Mouse (Mus musculus) natural killer cell, adult 2 months (primary cell): ENCODE results near the gene Ttc29.

ENCODE experiments used
- DNase-seq, 2 experiments: peaks; one replicate each; pipeline ENCODE4 v3.0.0; 2022; ENCODE audit warnings: low spot score in 2 of 2

Gene Ttc29

DNA sequence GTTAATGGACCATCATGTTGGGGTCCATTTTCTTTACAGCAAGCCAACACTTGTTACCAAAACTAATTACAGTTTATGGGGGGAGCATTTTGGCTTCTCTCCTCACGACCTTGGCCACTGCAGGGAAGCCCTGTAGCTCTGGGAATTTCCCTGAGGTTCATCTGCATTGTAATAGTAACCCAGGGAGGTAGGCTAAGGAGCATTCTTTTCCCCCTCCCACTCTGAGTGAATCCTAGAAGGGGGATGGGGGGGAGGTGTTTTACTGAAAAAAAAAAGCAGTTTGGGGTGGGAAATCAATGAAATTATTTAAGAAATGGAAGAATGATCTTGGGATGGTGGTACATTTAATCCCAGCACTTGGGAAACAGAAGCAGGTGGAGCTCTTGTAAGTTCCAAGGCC is 210.8 kb downstream of the Ttc29 start:
- no peak for DNase-seq

DNA sequence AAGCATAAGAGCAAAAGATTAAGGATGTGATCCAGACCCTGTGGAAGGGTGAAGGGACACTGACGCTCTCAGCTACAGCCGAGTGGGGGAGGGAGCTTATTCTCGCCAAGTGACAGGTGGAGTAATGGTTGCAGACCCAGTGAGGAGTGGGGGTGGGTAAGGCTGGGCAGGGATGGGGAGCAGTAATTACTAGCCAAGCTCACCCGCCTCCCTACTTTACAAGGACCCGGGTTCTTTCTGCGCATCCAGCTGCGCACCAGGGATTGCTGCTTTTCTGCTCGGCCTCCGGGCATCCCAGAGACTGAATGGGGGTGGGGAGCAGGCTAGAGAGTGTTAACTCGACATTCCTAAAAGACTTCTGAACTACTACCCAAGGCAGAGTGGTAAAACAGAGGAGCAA is 213.4 kb downstream of the Ttc29 start:
- no peak for DNase-seq

DNA sequence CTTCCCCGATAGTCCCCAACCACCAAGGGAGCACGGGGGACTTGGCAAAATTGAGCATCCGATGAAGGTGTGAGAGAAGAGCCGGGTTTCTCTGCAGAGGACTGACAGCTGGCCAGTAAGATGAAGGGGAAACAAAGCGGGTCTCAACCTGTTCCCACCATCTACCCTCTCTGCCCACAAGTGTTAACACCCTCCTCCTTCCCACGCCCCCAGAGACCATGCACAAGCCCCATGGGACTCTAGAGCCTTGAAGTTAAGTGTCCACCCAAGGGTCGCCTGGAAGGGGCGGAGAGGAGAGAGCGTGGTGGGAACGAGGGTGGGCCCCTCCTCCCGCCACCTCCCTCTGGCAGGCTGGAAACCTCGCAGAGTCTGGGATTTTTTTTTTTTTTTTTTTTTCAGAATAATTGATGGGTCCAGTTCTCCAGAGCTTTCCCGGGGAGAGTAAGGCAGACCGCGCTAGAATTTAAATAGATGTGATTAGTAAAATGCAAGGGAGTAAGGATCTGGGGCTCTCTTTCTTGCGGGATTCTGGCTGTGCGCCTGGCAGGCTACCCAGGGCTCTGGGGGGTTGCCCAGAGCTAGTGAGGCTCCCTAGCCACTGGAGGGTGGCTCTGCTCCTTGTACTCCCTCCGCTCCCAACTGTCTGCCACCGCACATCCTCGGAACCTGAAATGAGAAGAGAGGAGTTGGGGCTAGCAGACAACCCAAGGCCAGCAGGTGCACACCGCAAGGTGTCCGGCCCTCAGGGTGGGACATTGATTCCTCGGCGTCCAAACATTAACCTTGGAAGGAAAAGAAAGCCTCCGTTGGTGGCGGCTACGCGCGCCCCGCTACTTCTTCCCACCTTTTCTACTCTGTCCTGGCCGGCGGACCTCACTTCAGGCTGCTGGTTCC is 214.0 kb downstream of the Ttc29 start:
- DNase-seq: no peak

DNA sequence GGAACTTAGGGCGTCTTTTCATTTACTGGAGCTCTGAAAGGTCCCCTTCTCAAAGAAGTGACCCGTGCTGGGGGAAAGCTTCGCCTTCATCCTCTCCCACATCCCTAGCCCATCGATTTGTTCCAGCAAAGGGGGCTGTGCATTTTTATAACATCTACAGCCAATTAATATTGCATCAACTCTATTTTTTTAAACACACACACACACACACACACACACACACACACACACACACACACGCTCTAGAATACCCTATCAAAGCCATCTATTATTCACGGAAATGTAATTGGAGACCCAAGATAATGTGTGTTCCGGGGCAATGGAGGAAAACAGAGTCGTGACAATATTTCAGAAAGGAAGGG is 214.7 kb downstream of the Ttc29 start:
- DNase-seq: no peak

DNA sequence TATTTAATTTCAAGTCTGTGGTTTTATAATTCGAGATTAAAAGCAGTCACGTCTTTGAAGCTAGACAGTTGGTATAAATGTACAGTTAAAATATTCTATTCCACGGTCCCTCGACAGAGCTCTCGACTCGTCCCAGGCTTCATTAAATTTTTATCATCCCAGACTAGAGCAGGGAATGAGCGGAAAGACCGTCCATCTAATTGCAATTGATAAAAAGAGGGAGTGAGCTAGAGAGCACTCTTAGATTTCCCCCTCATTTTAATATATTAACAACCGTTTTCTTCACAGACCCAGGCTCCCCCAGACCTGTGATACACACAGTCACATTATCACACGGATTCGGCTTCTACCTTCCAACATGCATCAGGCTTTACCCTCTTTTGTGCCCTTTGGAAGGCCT is 215.1 kb downstream of the Ttc29 start:
- no peak for DNase-seq

DNA sequence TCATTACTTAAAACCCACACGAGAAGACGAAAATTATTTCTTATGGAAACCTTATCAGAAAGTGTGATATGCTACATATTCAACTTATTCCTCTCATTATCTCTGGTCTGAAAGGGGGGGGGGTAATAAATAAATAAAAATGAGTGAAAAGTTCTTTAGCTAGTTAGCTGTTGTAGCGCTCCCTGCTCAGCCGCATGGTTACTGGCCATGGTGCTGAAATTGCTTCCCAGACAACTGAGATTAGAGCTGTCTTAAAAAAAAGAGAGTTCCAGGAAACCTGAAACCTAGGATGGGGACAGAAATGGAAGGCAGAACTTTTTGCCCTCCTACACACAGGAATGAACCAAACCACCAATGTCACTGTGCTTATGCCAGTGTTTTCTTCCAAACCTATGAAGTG is 218.3 kb downstream of the Ttc29 start:
- no peak for DNase-seq

DNA sequence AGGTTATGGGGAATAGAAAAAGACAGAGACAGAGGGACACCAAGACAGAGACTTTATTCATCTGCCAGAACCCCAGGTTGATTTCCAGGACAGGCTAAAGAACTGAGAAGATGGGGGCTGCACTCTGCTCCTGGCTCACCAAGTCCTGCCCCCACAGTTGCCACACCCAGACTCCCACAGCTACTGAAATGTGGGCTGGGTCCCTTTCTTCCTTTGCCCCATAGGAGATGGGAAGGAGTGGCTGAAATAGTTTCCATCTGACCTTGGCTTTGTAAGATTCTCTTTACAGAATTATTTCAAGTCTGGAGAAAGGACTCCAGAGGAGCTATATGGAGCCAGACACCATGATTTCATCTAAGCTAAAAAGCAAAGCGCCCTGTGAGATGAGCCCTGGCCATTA is 219.4 kb downstream of the Ttc29 start:
- DNase-seq: no peak

DNA sequence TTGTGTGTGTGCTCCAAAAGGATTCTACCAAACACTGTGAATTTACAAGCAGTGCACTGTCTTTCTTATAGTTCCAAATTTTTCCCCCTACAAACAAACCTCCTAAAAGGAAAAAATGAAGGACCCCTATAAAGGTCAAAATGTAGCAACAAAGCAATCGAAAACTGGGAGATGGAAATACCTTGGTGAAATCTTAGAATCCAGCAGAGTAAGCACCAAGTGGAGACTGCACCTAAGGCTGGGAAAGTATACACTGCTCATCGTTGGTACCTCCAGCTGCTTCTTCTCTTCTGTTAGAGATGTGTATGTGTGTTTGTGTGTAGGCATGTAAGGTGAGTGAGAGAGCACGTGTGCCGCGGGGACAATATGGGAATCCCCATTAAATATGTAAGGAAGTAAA is 220.2 kb downstream of the Ttc29 start:
- DNase-seq: no peak

DNA sequence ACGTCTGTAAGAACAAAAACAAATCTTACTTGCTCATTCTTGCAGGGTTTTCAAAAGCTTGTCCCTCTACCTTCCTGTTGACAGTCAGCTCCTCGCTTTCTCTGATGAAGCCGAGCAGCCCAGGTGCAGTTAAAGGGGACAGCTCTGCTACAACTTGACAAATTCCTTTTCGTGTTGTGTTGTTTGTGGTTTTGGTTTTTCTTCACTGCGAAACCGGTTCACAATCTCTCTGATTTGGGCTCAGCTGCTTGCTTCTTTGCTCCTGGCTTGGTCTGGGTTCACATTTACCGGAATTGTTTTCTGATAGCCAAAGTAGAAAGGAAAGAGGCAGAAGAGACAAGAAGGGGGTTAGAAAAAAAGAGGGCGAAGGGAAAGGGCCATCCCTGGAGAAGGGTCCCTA is 221.2 kb downstream of the Ttc29 start:
- DNase-seq: no peak

DNA sequence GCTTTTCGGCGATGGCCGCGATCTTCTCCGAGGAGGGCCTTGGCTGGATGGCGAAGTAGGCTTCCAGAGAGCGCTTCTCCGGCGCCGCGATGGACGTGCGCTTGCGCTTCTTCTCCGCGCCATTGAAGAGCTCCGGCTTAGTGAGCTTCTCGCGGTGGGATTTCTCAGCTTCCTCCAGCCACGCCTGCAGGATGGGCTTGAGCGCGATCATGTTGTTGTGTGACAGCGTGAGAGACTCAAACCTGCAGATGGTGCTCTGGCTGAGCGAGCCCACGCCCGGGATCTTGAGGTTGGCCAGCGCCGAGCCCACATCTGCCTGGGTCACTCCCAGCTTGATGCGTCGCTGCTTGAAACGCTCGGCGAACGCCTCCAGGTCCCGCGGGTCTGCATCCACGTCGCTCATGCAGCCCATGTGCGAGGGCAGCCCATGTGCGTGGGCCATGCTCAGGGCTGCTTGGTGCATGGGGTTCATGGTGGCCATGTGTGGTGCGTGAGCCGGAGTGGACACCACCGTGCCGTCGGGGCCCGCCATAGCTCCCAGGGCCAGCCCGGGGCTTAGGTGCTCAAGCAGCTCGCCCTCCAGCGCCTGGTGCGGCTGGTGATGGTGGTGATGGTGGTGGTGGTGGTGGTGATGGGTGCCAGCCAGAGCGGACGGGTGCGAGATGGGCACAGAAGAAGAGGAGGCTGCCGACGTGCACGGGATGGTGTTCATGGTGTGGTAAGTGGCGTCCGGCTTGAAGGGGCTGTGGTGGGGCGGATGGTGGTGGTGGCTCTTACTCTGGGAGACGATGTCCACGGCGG is 221.9 kb downstream of the Ttc29 start:
- DNase-seq: no peak

DNA sequence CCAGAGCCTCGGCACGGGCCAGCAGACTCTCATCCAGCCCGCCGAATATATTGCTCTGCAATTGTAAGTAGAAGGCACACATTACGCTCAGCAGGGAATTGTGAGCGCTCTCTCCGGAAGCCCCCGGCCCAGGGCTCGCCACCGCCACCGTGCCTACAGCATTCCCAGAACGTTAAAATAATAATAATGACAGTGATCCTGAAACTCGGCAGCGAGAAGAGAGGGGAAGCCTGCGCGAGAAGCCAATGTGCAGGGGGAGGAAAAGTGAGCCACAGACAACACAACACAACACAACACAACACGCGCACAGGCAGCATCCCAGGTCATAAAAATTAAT is 222.5 kb downstream of the Ttc29 start:
- no peak for DNase-seq

DNA sequence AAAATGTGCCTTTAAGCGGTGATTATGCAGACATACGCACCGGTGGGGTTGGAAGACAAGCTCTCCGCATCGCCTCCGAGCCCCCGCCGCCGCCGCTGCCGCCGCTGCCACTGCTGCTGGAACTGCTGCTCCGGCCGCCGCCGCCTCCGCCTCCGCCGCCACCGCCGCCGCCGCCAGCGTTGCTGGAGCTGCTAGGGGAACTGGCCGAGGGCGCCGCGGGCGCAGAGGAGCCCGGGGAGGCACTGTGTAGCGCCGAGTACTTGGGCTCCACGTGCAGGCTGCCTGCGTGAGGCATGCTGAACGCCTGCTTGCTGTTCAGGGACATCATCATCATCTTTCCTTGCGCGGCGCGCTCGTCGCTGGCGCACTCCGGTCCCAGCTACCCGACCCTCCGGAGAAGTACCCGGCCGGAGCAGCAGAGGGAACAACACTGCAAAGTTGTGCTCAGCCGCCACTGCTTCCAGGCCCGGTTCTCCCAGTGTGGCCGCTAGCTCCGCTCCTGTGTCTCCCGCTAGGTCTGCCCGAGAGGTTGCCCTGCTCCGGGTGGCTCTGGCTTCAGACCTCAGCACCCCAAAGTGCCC is 223.1 kb downstream of the Ttc29 start, which contains the start of gene Pou4f2:
TSS of gene Pou4f2 (minus strand) at position 575 of the 581 bp plus-strand sequence.
- DNase-seq: no peak

DNA sequence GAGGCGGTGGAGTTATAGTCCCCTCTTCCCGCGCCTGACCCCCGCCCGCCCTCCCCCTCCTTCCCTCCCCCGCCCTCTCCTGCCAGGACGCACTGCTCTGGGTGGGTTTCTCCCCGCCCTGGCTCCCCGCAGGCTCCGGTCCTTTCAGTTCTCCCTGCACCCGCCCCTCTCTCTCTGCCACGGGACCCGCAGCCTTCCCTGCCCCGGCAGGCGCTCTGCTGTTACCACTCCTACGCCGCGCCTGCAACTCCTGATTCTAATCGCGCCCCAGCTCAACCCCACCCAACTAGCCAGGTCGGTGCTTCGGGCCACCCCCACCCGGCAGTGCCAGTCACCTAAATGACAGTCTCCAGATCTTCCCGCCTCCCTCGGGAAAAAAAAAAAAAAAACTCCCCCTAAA is 223.6 kb downstream of the Ttc29 start:
- no peak for DNase-seq

DNA sequence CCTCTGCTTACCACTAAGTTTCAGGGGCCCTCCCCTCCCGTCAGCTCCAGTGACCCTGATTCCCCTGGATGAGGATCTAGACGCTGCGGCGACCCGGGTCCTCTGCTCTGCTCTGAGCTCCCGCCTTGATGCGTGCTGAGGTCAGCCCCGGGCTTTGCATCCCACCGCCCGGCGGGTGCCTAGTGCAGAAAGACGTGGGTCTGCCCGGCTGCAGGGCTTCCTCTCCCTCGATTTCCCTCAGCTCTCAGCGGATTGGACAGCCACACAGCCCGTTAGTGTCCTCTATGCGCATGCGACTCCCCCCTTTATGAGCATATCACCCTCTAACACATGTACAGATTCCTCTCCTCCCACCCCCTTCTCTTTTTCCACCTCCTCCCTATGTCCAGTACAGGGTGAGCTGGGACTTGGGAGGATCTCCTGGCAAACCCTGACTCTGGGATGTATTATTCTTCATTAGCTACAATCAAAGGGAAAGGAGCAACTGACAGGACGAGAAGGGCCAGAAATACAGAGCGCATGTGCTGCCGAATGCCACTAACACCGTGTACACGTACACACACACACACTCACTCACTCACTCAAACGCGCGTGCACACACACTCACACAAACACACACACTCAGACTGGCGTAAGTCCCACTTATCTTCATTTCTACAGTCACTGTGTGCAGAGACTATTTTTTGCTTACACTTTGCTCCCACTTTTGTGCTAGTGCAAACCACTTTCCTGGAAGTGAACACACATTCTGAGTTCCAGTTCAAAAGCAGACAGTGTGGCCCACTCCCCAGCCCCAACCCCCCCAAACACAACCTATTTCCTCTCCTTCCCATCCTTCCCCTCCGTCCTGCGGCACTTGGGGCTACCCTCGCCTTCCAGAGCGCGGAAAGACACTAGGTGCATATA is 224.3 kb downstream of the Ttc29 start:
- DNase-seq: no peak

DNA sequence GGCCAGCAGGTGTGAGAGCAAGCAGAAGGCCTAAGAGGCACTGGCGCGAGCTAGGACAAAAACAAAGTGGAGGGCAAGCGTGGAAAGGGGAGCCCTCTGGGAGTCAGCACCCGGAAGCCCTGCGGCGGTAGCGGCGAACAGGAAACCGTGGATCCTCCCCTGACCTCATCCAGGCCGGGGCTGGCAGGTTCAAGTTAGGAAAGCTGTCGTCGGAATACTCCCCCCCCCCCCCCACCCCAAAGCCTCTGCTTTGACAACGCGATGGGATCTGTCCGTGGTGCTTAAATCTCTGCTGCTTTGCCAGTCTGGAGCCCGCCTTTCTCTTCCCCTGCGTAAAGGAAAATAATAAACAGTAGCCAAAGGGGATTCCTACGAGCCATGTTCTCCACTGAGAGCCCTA is 225.0 kb downstream of the Ttc29 start:
- no peak for DNase-seq

DNA sequence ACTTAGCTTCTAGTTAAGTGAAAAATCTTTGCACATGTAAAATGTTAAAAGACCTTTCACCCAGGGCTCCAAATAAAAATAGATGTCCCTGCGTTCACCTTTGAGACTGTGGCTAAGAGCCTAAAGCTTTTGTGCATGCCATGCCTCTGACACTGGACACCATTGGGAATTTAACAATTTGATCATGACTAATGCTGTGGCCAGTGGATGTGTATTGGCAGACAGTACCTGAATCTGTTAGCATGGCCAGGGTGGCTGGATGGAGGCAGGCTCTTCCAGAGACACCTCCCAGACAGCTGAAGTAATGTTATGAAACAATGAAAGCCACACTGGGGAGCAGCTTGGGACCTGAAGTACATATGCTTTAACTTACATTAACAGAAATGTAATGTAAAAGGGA is 229.7 kb downstream of the Ttc29 start:
- DNase-seq: no peak
